ENCODE assay signal across 8 mouse cellular contexts in genomic region chr11:34008702-34009101, GRCm38 (mm10). TPM values are rescaled to one million over a fixed set of nuclear protein-coding genes. Genes with fewer than 3 reads are reported as not detected.
DNase-seq lines count a peak whose midpoint lies in the region; ATAC-seq lines count a peak whose summit lies in the region.

No protein-coding gene starts in this region.

- DNase-seq in gastrocnemius, adult 18-20 months (ENCODE audit: low spot score) = peak; percentile 40
- DNase-seq in gastrocnemius, postnatal 36 days = no peak
- peak; percentile 80 for DNase-seq in MEL-GATA-1-ER (ENCODE audit: extremely low read depth, low read depth)
- DNase-seq in embryo, embryonic 11 days = peak; percentile 74
- peak; percentile 70 for DNase-seq in limb, embryonic 10.5 days (ENCODE audit: low spot score)
- peak; percentile 90 for DNase-seq in midbrain, embryonic 11.5 days (ENCODE audit: low spot score, missing footprints)
- peak; percentile 24 to 52 for DNase-seq in spleen, postnatal 14 days (ENCODE audit: low spot score in 2 of 2)

- no peaks in the 10 kb centered on the region for H3K27me3 ChIP-seq in hindbrain, embryonic 16.5 days (replicated peaks; ENCODE audit: control insufficient read depth, insufficient read depth, low read length)
- no peaks in the 10 kb centered on the region for H3K27me3 ChIP-seq in limb, embryonic 10.5 days (ENCODE audit: low read depth, poor library complexity, severe bottlenecking)
- no peaks in the 10 kb centered on the region for H3K27me3 ChIP-seq in midbrain, embryonic 11.5 days (ENCODE audit: control insufficient read depth, insufficient read depth, low read length)

- no peaks in the 10 kb centered on the region for H3K9me3 ChIP-seq in hindbrain, embryonic 16.5 days (ENCODE audit: control insufficient read depth, low read length)
- H3K9me3 ChIP-seq in limb, embryonic 10.5 days (replicated peaks) = no peaks in the 10 kb centered on the region
- H3K9me3 ChIP-seq in midbrain, embryonic 11.5 days (ENCODE audit: control insufficient read depth, low read length) = no peaks in the 10 kb centered on the region

- 0 out of 2 replicates have a peak, but pooled peaks have one; percentile 40 for ATAC-seq in hindbrain, embryonic 16.5 days
- no peak for ATAC-seq in midbrain, embryonic 11.5 days (ENCODE audit: low FRiP score)

- 45% methylated on average over 9 of the region's 9 CpGs for WGBS in hindbrain, embryonic 16.5 days
- WGBS in limb, embryonic 10.5 days = 47% methylated on average over 9 of the region's 9 CpGs
- 59% methylated on average over 9 of the region's 9 CpGs for WGBS in midbrain, embryonic 11.5 days

- no peaks in the 10 kb centered on the region for H3K36me3 ChIP-seq in hindbrain, embryonic 16.5 days (ENCODE audit: control insufficient read depth, insufficient read depth, low read length)
- no peaks in the 10 kb centered on the region for H3K36me3 ChIP-seq in limb, embryonic 10.5 days
- no peaks in the 10 kb centered on the region for H3K36me3 ChIP-seq in midbrain, embryonic 11.5 days (ENCODE audit: control insufficient read depth, insufficient read depth, low read length)

- no peak overlapping the region for H3K27ac ChIP-seq in hindbrain, embryonic 16.5 days (ENCODE audit: low read depth, low read length)
- H3K27ac ChIP-seq in limb, embryonic 10.5 days = peak overlapping the region; percentile 77
- no peak overlapping the region for H3K27ac ChIP-seq in midbrain, embryonic 11.5 days (ENCODE audit: low read depth, low read length)

- H3K4me2 ChIP-seq in hindbrain, embryonic 16.5 days (ENCODE audit: low read length) = no peak overlapping the region
- no peak overlapping the region for H3K4me2 ChIP-seq in midbrain, embryonic 11.5 days

- H3K9ac ChIP-seq in hindbrain, embryonic 16.5 days (ENCODE audit: low read depth, low read length) = no peak overlapping the region
- no peak overlapping the region for H3K9ac ChIP-seq in midbrain, embryonic 11.5 days (ENCODE audit: low read length)

- no peak overlapping the region for H3K4me3 ChIP-seq in hindbrain, embryonic 16.5 days (ENCODE audit: low read length)
- H3K4me3 ChIP-seq in limb, embryonic 10.5 days = no peak overlapping the region
- no peak overlapping the region for H3K4me3 ChIP-seq in midbrain, embryonic 11.5 days (ENCODE audit: low read depth, low read length)

- H3K4me1 ChIP-seq in hindbrain, embryonic 16.5 days (ENCODE audit: control insufficient read depth, insufficient read depth, low read depth, low read length) = no peaks in the 10 kb centered on the region
- peaks cover 13% of the 10 kb centered on the region; the same call in 1 of the 2 replicates for H3K4me1 ChIP-seq in limb, embryonic 10.5 days
- H3K4me1 ChIP-seq in midbrain, embryonic 11.5 days (ENCODE audit: control insufficient read depth, insufficient read depth, low read length) = no peaks in the 10 kb centered on the region

- intact Hi-C loops in gastrocnemius, postnatal 36 days (cut with DNase I) = loop anchor here (5.0 kb wide), 1 partner anchor 51 kb away; no protein-coding TSS in a partner anchor

RNA-seq across cellular contexts. Expression of gene Kcnip1, which starts 15.8 kb away (rescaled TPM):
- total RNA-seq in gastrocnemius, adult 18-20 months (2021) = under 1 TPM in 1 of 2 experiments, not detected in 1; 0.12 TPM
- total RNA-seq in gastrocnemius, postnatal 36 days (2021) = not detected
- polyA plus RNA-seq in hindbrain, embryonic 16.5 days (2015; fragmentation: Nextera tagmentation; extraction: Ambion mirVana) = 129 and 146 TPM in 2 replicates
- polyA plus RNA-seq in limb, embryonic 10.5 days (2016; fragmentation: Nextera tagmentation; extraction: Ambion mirVana) = 0.74 and 0.94 TPM in 2 replicates
- 8.1 and 9.0 TPM in 2 replicates for polyA plus RNA-seq in midbrain, embryonic 11.5 days (2014; fragmentation: Nextera tagmentation; extraction: Ambion mirVana)

RNA-seq across cellular contexts. Expression of gene Lcp2, which starts 38.0 kb away (rescaled TPM):
- total RNA-seq in gastrocnemius, adult 18-20 months (2021) = under 1 TPM; 0.43 to 0.64 TPM
- total RNA-seq in gastrocnemius, postnatal 36 days (2021) = 1 to 10 TPM; 1.3 TPM
- 2.3 TPM in 2 replicates for polyA plus RNA-seq in hindbrain, embryonic 16.5 days (2015; fragmentation: Nextera tagmentation; extraction: Ambion mirVana)
- polyA plus RNA-seq in limb, embryonic 10.5 days (2016; fragmentation: Nextera tagmentation; extraction: Ambion mirVana) = 1.0 and 1.2 TPM in 2 replicates
- polyA plus RNA-seq in midbrain, embryonic 11.5 days (2014; fragmentation: Nextera tagmentation; extraction: Ambion mirVana) = 2.7 TPM in 2 replicates

RNA-seq across cellular contexts. Expression of gene Kcnmb1, which starts 45.9 kb away (rescaled TPM):
- total RNA-seq in gastrocnemius, adult 18-20 months (2021) = under 1 TPM; 0.26 to 0.27 TPM
- under 1 TPM; 0.10 TPM for total RNA-seq in gastrocnemius, postnatal 36 days (2021)
- polyA plus RNA-seq in hindbrain, embryonic 16.5 days (2015; fragmentation: Nextera tagmentation; extraction: Ambion mirVana) = 0.20 and 0.52 TPM in 2 replicates
- polyA plus RNA-seq in limb, embryonic 10.5 days (2016; fragmentation: Nextera tagmentation; extraction: Ambion mirVana) = 0.10 TPM in 2 replicates
- polyA plus RNA-seq in midbrain, embryonic 11.5 days (2014; fragmentation: Nextera tagmentation; extraction: Ambion mirVana) = 0.18 and 0.39 TPM in 2 replicates

Comparison
In these comparisons a context has a peak if more than half of its experiments do, and no peak if none do; other contexts are left out.
1. DNase-seq: peak in gastrocnemius, adult 18-20 months (single experiment), MEL-GATA-1-ER (single experiment), embryo, embryonic 11 days (single experiment), limb, embryonic 10.5 days (single experiment), midbrain, embryonic 11.5 days (single experiment) and spleen, postnatal 14 days (2 of 2); none in gastrocnemius, postnatal 36 days (0 of 2).
2. RNA of gene Kcnip1, which starts 15.8 kb away (polyA plus RNA-seq): 129 to 146 TPM in hindbrain, embryonic 16.5 days; 8.1 to 9.0 TPM in midbrain, embryonic 11.5 days and 0.74 to 0.94 TPM in limb, embryonic 10.5 days; every median in the first group is over 10 times any median in the second.